Mouse (Mus musculus): ENCODE data around the gene Heatr5a. TPM values are rescaled to one million over a fixed set of nuclear protein-coding genes. Genes with fewer than 3 reads are reported as not detected.

Heatr5a gene
- 10 to 100 TPM; 21.1 to 23.4 TPM for total RNA-seq (2021)
- long read RNA-seq, experiment 1, partial matches to known transcripts: 4 of 8 reads
- long read RNA-seq, experiment 1, other reads (novel, unspliced or antisense): 4 of 8 reads
- long read RNA-seq, experiment 2, partial matches to known transcripts: 5 of 6 reads
- long read RNA-seq, experiment 2, other reads (novel, unspliced or antisense): 1 of 6 reads

GRCm38 (mm10) chr12:51971070-51971664 lies at the start of gene Heatr5a:
Gene Heatr5a (minus strand): TSS chr12:51971321.
- DNase-seq (ENCODE audit: low spot score in 2 of 2): peak; percentile 84 to 85

- no peak for DNase-seq (ENCODE audit: low spot score in 2 of 2)
Observed at GRCm38 (mm10) chr12:52014494-52015029, 43.4 kb upstream of the Heatr5a start.

GRCm38 (mm10) chr12:52014044-52014443 lies 42.9 kb upstream of the Heatr5a start:
- no peak for DNase-seq (ENCODE audit: low spot score in 2 of 2)

- no peak for DNase-seq (ENCODE audit: low spot score in 2 of 2)
Observed at GRCm38 (mm10) chr12:52013274-52013673, 42.2 kb upstream of the Heatr5a start.

- DNase-seq (ENCODE audit: low spot score in 2 of 2): no peak
Observed at GRCm38 (mm10) chr12:52012159-52012558, 41.0 kb upstream of the Heatr5a start.

- DNase-seq (ENCODE audit: low spot score in 2 of 2): no peak
Observed at GRCm38 (mm10) chr12:52010630-52010961, 39.5 kb upstream of the Heatr5a start.

GRCm38 (mm10) chr12:52009928-52010629 lies 39.0 kb upstream of the Heatr5a start:
- DNase-seq (ENCODE audit: low spot score in 2 of 2): no peak

GRCm38 (mm10) chr12:52006633-52006994 lies 35.5 kb upstream of the Heatr5a start:
- DNase-seq (ENCODE audit: low spot score in 2 of 2): no peak

- peak; percentile 89 to 97 for DNase-seq (ENCODE audit: low spot score in 2 of 2)
Observed at GRCm38 (mm10) chr12:52005877-52006632, 34.9 kb upstream of the Heatr5a start, which contains the start of gene Dtd2. Gene Dtd2 (minus strand): TSS chr12:52006501.

- DNase-seq (ENCODE audit: low spot score in 2 of 2): no peak
Observed at GRCm38 (mm10) chr12:52002746-52003145, 31.6 kb upstream of the Heatr5a start.

- no peak for DNase-seq (ENCODE audit: low spot score in 2 of 2)
Observed at GRCm38 (mm10) chr12:52001544-52001943, 30.4 kb upstream of the Heatr5a start.

GRCm38 (mm10) chr12:51998366-51998932 lies 27.3 kb upstream of the Heatr5a start:
- DNase-seq (ENCODE audit: low spot score in 2 of 2): no peak

GRCm38 (mm10) chr12:51995738-51996536 lies 24.8 kb upstream of the Heatr5a start:
- DNase-seq (ENCODE audit: low spot score in 2 of 2): no peak

- DNase-seq (ENCODE audit: low spot score in 2 of 2): no peak
Observed at GRCm38 (mm10) chr12:51990629-51991028, 19.5 kb upstream of the Heatr5a start.

- no peak for DNase-seq (ENCODE audit: low spot score in 2 of 2)
Observed at GRCm38 (mm10) chr12:51988536-51988935, 17.4 kb upstream of the Heatr5a start.

- no peak for DNase-seq (ENCODE audit: low spot score in 2 of 2)
Observed at GRCm38 (mm10) chr12:51985826-51986225, 14.7 kb upstream of the Heatr5a start.

GRCm38 (mm10) chr12:51985163-51985748 lies 14.1 kb upstream of the Heatr5a start:
- DNase-seq (ENCODE audit: low spot score in 2 of 2): no peak

- DNase-seq (ENCODE audit: low spot score in 2 of 2): no peak
Observed at GRCm38 (mm10) chr12:51983625-51984024, 12.5 kb upstream of the Heatr5a start.

GRCm38 (mm10) chr12:51976531-51976930 lies 5.4 kb upstream of the Heatr5a start:
- DNase-seq (ENCODE audit: low spot score in 2 of 2): no peak

GRCm38 (mm10) chr12:51974381-51974780 lies 3.3 kb upstream of the Heatr5a start:
- no peak for DNase-seq (ENCODE audit: low spot score in 2 of 2)
